Mouse (Mus musculus): Measurements from ENCODE around the gene Sit1.
"Not testable (repeated sequence)": the region's sequence is repeated elsewhere in the genome, so short reads cannot be mapped to it uniquely, and the experiment has no call there.

Sit1 gene

GRCm38 (mm10) chr4:43499407-43500333 lies 16.1 kb upstream of the Sit1 start, which contains the start of gene Arhgef39:
Arhgef39 (minus strand) TSS chr4:43499695.
- DNase-seq (ENCODE audit: low spot score in 2 of 2), result peak in 1 of 2 experiments; percentile 34

GRCm38 (mm10) chr4:43498983-43499382 lies 15.4 kb upstream of the Sit1 start:
- DNase-seq (ENCODE audit: low spot score in 2 of 2), result no peak

- DNase-seq (ENCODE audit: low spot score in 2 of 2), result no peak
Measured at GRCm38 (mm10) chr4:43497946-43498345, 14.4 kb upstream of the Sit1 start.

GRCm38 (mm10) chr4:43497405-43497804 lies 13.9 kb upstream of the Sit1 start:
- no peak for DNase-seq (ENCODE audit: low spot score in 2 of 2)

- no peak for DNase-seq (ENCODE audit: low spot score in 2 of 2)
Measured at GRCm38 (mm10) chr4:43496587-43496986, 13.1 kb upstream of the Sit1 start.

- DNase-seq (ENCODE audit: low spot score in 2 of 2), result no peak
Measured at GRCm38 (mm10) chr4:43493846-43494240, 10.3 kb upstream of the Sit1 start.

- peak; percentile 97 to 98 for DNase-seq (ENCODE audit: low spot score in 2 of 2)
Measured at GRCm38 (mm10) chr4:43493186-43493845, 9.8 kb upstream of the Sit1 start.

GRCm38 (mm10) chr4:43492821-43493185 lies 9.3 kb upstream of the Sit1 start, which contains the start of gene Ccdc107:
Ccdc107 (plus strand) TSS chr4:43492900.
- peak; percentile 94 to 96 for DNase-seq (ENCODE audit: low spot score in 2 of 2)

- peak in 1 of 2 experiments; percentile 41 for DNase-seq (ENCODE audit: low spot score in 2 of 2)
Measured at GRCm38 (mm10) chr4:43492101-43492820, 8.7 kb upstream of the Sit1 start.

GRCm38 (mm10) chr4:43490801-43491200 lies 7.3 kb upstream of the Sit1 start:
- DNase-seq (ENCODE audit: low spot score in 2 of 2), result no peak

GRCm38 (mm10) chr4:43489611-43490010 lies 6.1 kb upstream of the Sit1 start:
- DNase-seq (ENCODE audit: low spot score in 2 of 2), result no peak

- not testable (repeated sequence) for DNase-seq (ENCODE audit: low spot score in 2 of 2)
Measured at GRCm38 (mm10) chr4:43485666-43486065, 2.1 kb upstream of the Sit1 start.

GRCm38 (mm10) chr4:43482591-43482990 lies 943 bp downstream of the Sit1 start:
- no peak for DNase-seq (ENCODE audit: low spot score in 2 of 2)

GRCm38 (mm10) chr4:43481894-43482456 lies 1.6 kb downstream of the Sit1 start:
- no peak for DNase-seq (ENCODE audit: low spot score in 2 of 2)

- DNase-seq (ENCODE audit: low spot score in 2 of 2), result no peak
Measured at GRCm38 (mm10) chr4:43480985-43481384, 2.5 kb downstream of the Sit1 start.

GRCm38 (mm10) chr4:43478906-43479832 lies 4.4 kb downstream of the Sit1 start:
- DNase-seq (ENCODE audit: low spot score in 2 of 2), result peak; percentile 73 to 81

GRCm38 (mm10) chr4:43478534-43478858 lies 5.0 kb downstream of the Sit1 start:
- no peak for DNase-seq (ENCODE audit: low spot score in 2 of 2)

- DNase-seq (ENCODE audit: low spot score in 2 of 2), result peak; percentile 87 to 91
Measured at GRCm38 (mm10) chr4:43477857-43478533, 5.5 kb downstream of the Sit1 start.

GRCm38 (mm10) chr4:43476604-43477003 lies 6.9 kb downstream of the Sit1 start:
- DNase-seq (ENCODE audit: low spot score in 2 of 2), result peak in 1 of 2 experiments; percentile 57

GRCm38 (mm10) chr4:43473636-43474035 lies 9.9 kb downstream of the Sit1 start:
- DNase-seq (ENCODE audit: low spot score in 2 of 2), result no peak

Data from natural killer cell, adult 2 months (primary cell).